Mouse (Mus musculus): ENCODE data around the gene Mon1a. TPM values are rescaled to one million over a fixed set of nuclear protein-coding genes. Genes with fewer than 3 reads are reported as not detected.
A peak's percentile ranks its signal among the peaks of the same experiment; 100 is the strongest.

Mon1a gene
- polyA plus RNA-seq, 2 experiments = 12.3 to 20.0 TPM

DNA sequence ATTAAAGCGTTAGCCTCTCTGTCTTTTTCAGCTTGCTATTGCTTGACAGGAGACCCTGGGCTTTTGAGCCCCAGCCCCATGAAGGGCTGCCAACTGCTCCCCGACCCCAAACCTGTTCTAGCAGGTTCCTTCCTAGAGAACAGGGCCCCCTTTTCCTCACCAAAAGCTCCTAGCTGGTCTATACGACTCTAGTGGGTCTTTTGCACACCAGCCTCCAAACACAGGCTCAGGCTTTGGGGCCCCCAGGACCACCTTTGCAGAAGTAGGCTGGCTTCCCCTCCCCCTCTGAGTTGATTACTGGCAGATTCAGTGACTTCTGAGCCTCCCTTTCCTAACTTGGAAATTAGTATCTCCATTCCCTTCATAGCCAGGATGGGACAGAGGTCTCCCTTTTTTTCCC, 48.9 kb downstream of the Mon1a start:
- DNase-seq (ENCODE audit: low spot score) (no peak), ATAC-seq (ENCODE audit: low FRiP score, low read depth) (no peak)
- no peak for TF ChIP-seq POLR2A (IDR thresholded peaks at IDR 0.05; ENCODE audit: borderline replicate concordance, extremely low read depth, insufficient read depth, insufficient read length)
- Histone ChIP-seq H3K27ac (replicated peaks; ENCODE audit: low read depth, low read length) (no peak overlapping the region), H3K36me3 (ENCODE audit: control insufficient read depth, insufficient read depth, low read length) (no peaks in the 10 kb centered on the region), H3K9ac (ENCODE audit: low read depth, low read length, severe bottlenecking) (no peak overlapping the region), H3K4me1 (ENCODE audit: control insufficient read depth, insufficient read depth, low read length) (peaks cover 11% of the 10 kb centered on the region), H3K27me3 (ENCODE audit: control insufficient read depth, insufficient read depth, low read length) (no peaks in the 10 kb centered on the region), H3K9me3 (ENCODE audit: control insufficient read depth, low read length) (no peaks in the 10 kb centered on the region), H3K4me2 (replicated peaks; ENCODE audit: low read depth, low read length, severe bottlenecking) (peak overlapping the region; percentile 97), H3K4me3 (replicated peaks; ENCODE audit: low read length) (peak overlapping the region; percentile 57)
- 9% methylated on average over 3 of the region's 3 CpGs for WGBS

GRCm38 (mm10) chr9:107947241-107948194, 59.6 kb downstream of the Mon1a start:
- Histone ChIP-seq H3K9ac (ENCODE audit: low read depth, low read length, severe bottlenecking) (no peak overlapping the region), H3K4me1 (ENCODE audit: control insufficient read depth, insufficient read depth, low read length) (peaks cover 3% of the 10 kb centered on the region; the same call in 1 of the 2 replicates), H3K27ac (replicated peaks; ENCODE audit: low read depth, low read length) (no peak overlapping the region), H3K9me3 (ENCODE audit: control insufficient read depth, low read length) (no peaks in the 10 kb centered on the region), H3K4me2 (replicated peaks; ENCODE audit: low read depth, low read length, severe bottlenecking) (no peak overlapping the region), H3K4me3 (replicated peaks; ENCODE audit: low read length) (no peak overlapping the region), H3K27me3 (ENCODE audit: control insufficient read depth, insufficient read depth, low read length) (no peaks in the 10 kb centered on the region), H3K36me3 (ENCODE audit: control insufficient read depth, insufficient read depth, low read length) (no peaks in the 10 kb centered on the region; the same call in 1 of the 2 replicates)
- TF ChIP-seq POLR2A (IDR thresholded peaks at IDR 0.05; ENCODE audit: borderline replicate concordance, extremely low read depth, insufficient read depth, insufficient read length) = no peak
- WGBS = 88% methylated on average over 31 of the region's 31 CpGs
- no peak for ATAC-seq (ENCODE audit: low FRiP score, low read depth)
- DNase-seq (ENCODE audit: low spot score) = no peak

DNA sequence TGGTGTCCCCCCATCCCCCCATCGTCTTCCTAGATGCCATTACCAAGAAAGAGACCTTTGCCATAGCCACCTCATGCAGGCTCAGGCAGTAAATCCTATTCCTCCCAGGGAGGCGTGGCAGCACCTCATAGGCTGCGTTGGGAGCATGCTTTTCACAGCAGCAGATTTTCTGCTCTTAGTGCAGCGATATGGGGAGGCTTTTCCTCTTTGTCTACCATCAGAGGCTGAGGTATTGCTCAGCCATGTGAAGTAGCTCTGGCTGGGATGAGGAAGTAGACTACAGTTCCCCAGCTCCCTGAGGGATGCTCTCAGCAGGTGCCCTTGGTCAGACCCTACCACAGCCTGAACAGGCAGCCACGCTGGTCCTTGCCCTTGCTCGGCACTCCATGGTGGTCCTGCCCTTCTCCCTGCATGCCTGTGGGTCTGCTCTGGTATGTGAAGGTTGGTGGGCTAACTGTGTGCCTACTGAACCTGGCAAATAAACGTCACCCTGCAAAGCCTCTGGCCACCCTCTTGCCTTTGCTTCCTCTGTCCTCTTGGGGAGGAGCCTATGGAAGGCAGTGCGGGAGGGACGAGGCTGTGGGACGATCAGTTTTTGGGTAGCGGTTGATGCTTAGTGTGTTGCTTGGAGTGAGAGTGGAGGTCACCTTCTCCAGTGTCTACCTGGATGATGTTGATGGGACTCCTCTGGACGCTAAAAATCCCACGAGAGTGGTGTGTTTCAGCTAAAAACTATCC, 61.4 kb downstream of the Mon1a start:
- Histone ChIP-seq H3K9ac (ENCODE audit: low read depth, low read length, severe bottlenecking) (no peak overlapping the region), H3K4me2 (replicated peaks; ENCODE audit: low read depth, low read length, severe bottlenecking) (no peak overlapping the region), H3K27me3 (ENCODE audit: control insufficient read depth, insufficient read depth, low read length) (no peaks in the 10 kb centered on the region), H3K4me1 (ENCODE audit: control insufficient read depth, insufficient read depth, low read length) (peaks cover 3% of the 10 kb centered on the region; the same call in 1 of the 2 replicates), H3K4me3 (replicated peaks; ENCODE audit: low read length) (no peak overlapping the region), H3K27ac (replicated peaks; ENCODE audit: low read depth, low read length) (no peak overlapping the region), H3K36me3 (ENCODE audit: control insufficient read depth, insufficient read depth, low read length) (no peaks in the 10 kb centered on the region; the same call in 1 of the 2 replicates), H3K9me3 (ENCODE audit: control insufficient read depth, low read length) (no peaks in the 10 kb centered on the region)
- WGBS = 84% methylated on average over 13 of the region's 13 CpGs
- DNase-seq (ENCODE audit: low spot score) (no peak), ATAC-seq (ENCODE audit: low FRiP score, low read depth) (no peak)
- TF ChIP-seq POLR2A (IDR thresholded peaks at IDR 0.05; ENCODE audit: borderline replicate concordance, extremely low read depth, insufficient read depth, insufficient read length) = no peak

DNA sequence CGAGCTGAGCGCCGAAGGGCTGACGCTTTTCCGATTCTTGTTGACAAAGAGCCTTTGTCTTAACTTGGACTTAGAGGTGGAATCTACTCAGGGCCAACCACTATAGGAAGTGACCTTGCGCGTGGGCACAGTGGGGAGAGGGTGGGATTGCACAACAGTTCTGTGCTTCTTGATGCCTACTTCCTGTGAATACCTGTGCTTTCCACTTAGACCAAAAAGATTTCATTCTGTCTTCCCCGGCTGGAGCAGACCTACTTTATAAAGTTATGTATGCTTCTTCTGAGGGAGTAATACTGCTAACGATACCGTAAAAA, 61.9 kb downstream of the Mon1a start, which contains the start of gene Traip:
TSS of gene Traip (plus strand) at position 215 of the 314 bp plus-strand sequence.
- no peak for TF ChIP-seq POLR2A (IDR thresholded peaks at IDR 0.05; ENCODE audit: borderline replicate concordance, extremely low read depth, insufficient read depth, insufficient read length)
- H3K4me1 ChIP-seq (ENCODE audit: control insufficient read depth, insufficient read depth, low read length) = peaks cover 3% of the 10 kb centered on the region; the same call in 1 of the 2 replicates
- no peaks in the 10 kb centered on the region; the same call in 1 of the 2 replicates for H3K36me3 ChIP-seq (ENCODE audit: control insufficient read depth, insufficient read depth, low read length)
- peak within 1 kb of the TSS; percentile 68 for H3K4me3 ChIP-seq (replicated peaks; ENCODE audit: low read length)
- H3K9me3 ChIP-seq (ENCODE audit: control insufficient read depth, low read length) = no peaks in the 10 kb centered on the region
- no peak for DNase-seq (ENCODE audit: low spot score)
- peak within 1 kb of the TSS; percentile 59 for H3K9ac ChIP-seq (ENCODE audit: low read depth, low read length, severe bottlenecking)
- no peaks in the 10 kb centered on the region for H3K27me3 ChIP-seq (ENCODE audit: control insufficient read depth, insufficient read depth, low read length)
- peak within 1 kb of the TSS; percentile 65; the same call in 1 of the 2 replicates for H3K27ac ChIP-seq (replicated peaks; ENCODE audit: low read depth, low read length)
- 91% methylated on average over 10 of the region's 10 CpGs for WGBS
- H3K4me2 ChIP-seq (replicated peaks; ENCODE audit: low read depth, low read length, severe bottlenecking) = peak within 1 kb of the TSS; percentile 78
- no peak for ATAC-seq (ENCODE audit: low FRiP score, low read depth)
